Mouse (Mus musculus) heart, postnatal 4 days (tissue): ENCODE results near the gene Tenm4. TPM values are rescaled to one million over a fixed set of nuclear protein-coding genes. Genes with fewer than 3 reads are reported as not detected.

ENCODE experiments used
- DNase-seq: peaks from one replicate; pipeline ENCODE4 v3.0.0; 2021
- total RNA-seq, 2 experiments: library from RNA; stranded (reverse); gene quantifications; 2 replicates each; pipeline ENCODE4 v1.2.3; 2021

Gene Tenm4
- total RNA-seq, 2 experiments from 2014 or later = 8.3 to 8.7 TPM

GRCm38 (mm10) chr7:96476987-96477613 lies 306.1 kb downstream of the Tenm4 start:
- DNase-seq = no peak

GRCm38 (mm10) chr7:96479139-96479538 lies 308.1 kb downstream of the Tenm4 start:
- DNase-seq = no peak

GRCm38 (mm10) chr7:96480351-96480983 lies 309.4 kb downstream of the Tenm4 start:
- no peak for DNase-seq

- DNase-seq = no peak
Observed at GRCm38 (mm10) chr7:96482953-96483352, 311.9 kb downstream of the Tenm4 start.

GRCm38 (mm10) chr7:96484006-96484581 lies 313.0 kb downstream of the Tenm4 start:
- no peak for DNase-seq

GRCm38 (mm10) chr7:96489348-96490076 lies 318.5 kb downstream of the Tenm4 start:
- DNase-seq = no peak

GRCm38 (mm10) chr7:96491896-96492295 lies 320.9 kb downstream of the Tenm4 start:
- DNase-seq = peak; percentile 15

GRCm38 (mm10) chr7:96492696-96493095 lies 321.6 kb downstream of the Tenm4 start:
- no peak for DNase-seq

GRCm38 (mm10) chr7:96494057-96494456 lies 323.0 kb downstream of the Tenm4 start:
- no peak for DNase-seq

GRCm38 (mm10) chr7:96500108-96500507 lies 329.1 kb downstream of the Tenm4 start:
- DNase-seq = no peak

- no peak for DNase-seq
Observed at GRCm38 (mm10) chr7:96500797-96501196, 329.8 kb downstream of the Tenm4 start.

- DNase-seq = no peak
Observed at GRCm38 (mm10) chr7:96502321-96502973, 331.4 kb downstream of the Tenm4 start.

GRCm38 (mm10) chr7:96505538-96505937 lies 334.5 kb downstream of the Tenm4 start:
- DNase-seq = no peak

GRCm38 (mm10) chr7:96507046-96507445 lies 336.0 kb downstream of the Tenm4 start:
- no peak for DNase-seq

- no peak for DNase-seq
Observed at GRCm38 (mm10) chr7:96510396-96510795, 339.4 kb downstream of the Tenm4 start.

GRCm38 (mm10) chr7:96511018-96511609 lies 340.1 kb downstream of the Tenm4 start:
- DNase-seq = no peak

- DNase-seq = no peak
Observed at GRCm38 (mm10) chr7:96511953-96512511, 341.0 kb downstream of the Tenm4 start.

GRCm38 (mm10) chr7:96519216-96519615 lies 348.2 kb downstream of the Tenm4 start:
- peak; percentile 41 for DNase-seq

GRCm38 (mm10) chr7:96521956-96522355 lies 350.9 kb downstream of the Tenm4 start:
- DNase-seq = no peak

- DNase-seq = peak; percentile 57
Observed at GRCm38 (mm10) chr7:96523673-96524072, 352.6 kb downstream of the Tenm4 start.

- DNase-seq = no peak
Observed at GRCm38 (mm10) chr7:96524486-96525205, 353.6 kb downstream of the Tenm4 start.
